Mouse (Mus musculus) heart, postnatal 36 days (tissue): Measurements from ENCODE around the gene Zfp458. TPM values are rescaled to one million over a fixed set of nuclear protein-coding genes. Genes with fewer than 3 reads are reported as not detected.
"Not testable (repeated sequence)": the region's sequence is repeated elsewhere in the genome, so short reads cannot be mapped to it uniquely, and the experiment has no call there.

Experiments used
- DNase-seq, 2 experiments: peaks; one replicate each; pipeline ENCODE4 v3.0.0; 2021 to 2022
- intact Hi-C: fragments of 180-260 bp; cut with DNase I; formaldehyde crosslinking; loops from one replicate; pipeline ENCODE4 v1.15.1; 2025
- total RNA-seq, 2 experiments: library from RNA; stranded (reverse); gene quantifications; 2 replicates each; pipeline ENCODE4 v1.2.3; 2021

Zfp458 gene
- total RNA-seq: 1 to 10 TPM; 2.0 to 2.5 TPM

GRCm38 (mm10) chr13:67278314-67278713, at the start of gene Zfp458:
Gene Zfp458, minus strand, starts transcription at chr13:67278466.
- intact Hi-C loops: no loop called here
- no peak for DNase-seq

- intact Hi-C loops: loop anchor here (2.0 to 10.0 kb wide), 5 partner anchors 28 to 418 kb away; partner anchors contain the start of genes Gm49345, Zfp65 and Zfp729a
- no peak for DNase-seq
Measured at GRCm38 (mm10) chr13:67306718-67307117, 28.5 kb upstream of the Zfp458 start.

GRCm38 (mm10) chr13:67305822-67306672, 27.8 kb upstream of the Zfp458 start, which contains the start of gene Zfp457:
Gene Zfp457, minus strand, starts transcription at chr13:67306485.
- DNase-seq: peak; percentile 88 to 89
- intact Hi-C loops: loop anchor here (2.0 to 10.0 kb wide), 5 partner anchors 29 to 419 kb away; partner anchors contain the start of genes Gm49345, Zfp65 and Zfp729a

GRCm38 (mm10) chr13:67269383-67270065, 8.7 kb downstream of the Zfp458 start:
- not testable (repeated sequence) for DNase-seq
- intact Hi-C loops: loop anchor here (5.0 to 10.0 kb wide), 4 partner anchors 142 to 458 kb away; partner anchors contain the start of genes Gm26965, Gm28557, Zfp65 and Zfp87

GRCm38 (mm10) chr13:67268568-67269369, 9.5 kb downstream of the Zfp458 start:
- peak; percentile 70 to 78 for DNase-seq
- intact Hi-C loops: loop anchor here (5.0 to 10.0 kb wide), 3 partner anchors 141 to 256 kb away; partner anchors contain the start of genes Gm26965, Gm28557 and Zfp87

GRCm38 (mm10) chr13:67214015-67214607, 64.2 kb downstream of the Zfp458 start:
- DNase-seq: no peak
- intact Hi-C loops: no loop called here

Other genes with a start within 250 kb of the Zfp458 start
- 1 to 10 TPM; 1.1 to 1.6 TPM for gene Zfp712, start 217.3 kb downstream of the Zfp458 start, total RNA-seq
- gene Zfp708, start 180.5 kb downstream of the Zfp458 start, total RNA-seq: 1 to 10 TPM in 1 of 2 experiments, under 1 TPM in 1; 0.60 to 1.6 TPM
- 1 to 10 TPM; 2.9 to 3.0 TPM for gene Gm28557, start 169.9 kb downstream of the Zfp458 start, total RNA-seq
- gene Rslcan18, start 162.2 kb downstream of the Zfp458 start, total RNA-seq: 1 to 10 TPM in 1 of 2 experiments, under 1 TPM in 1; 0.95 to 1.1 TPM
- gene Zfp759, start 156.8 kb downstream of the Zfp458 start, total RNA-seq: 1 to 10 TPM; 5.0 to 5.9 TPM
- gene Rsl1, start 105.3 kb downstream of the Zfp458 start, total RNA-seq: 1 to 10 TPM; 2.7 to 3.1 TPM
- 1 to 10 TPM in 1 of 2 experiments, under 1 TPM in 1; 0.84 to 1.3 TPM for gene Zfp455, start 84.0 kb downstream of the Zfp458 start, total RNA-seq
- 1 to 10 TPM; 2.0 to 5.2 TPM for gene Zfp457, start 28.0 kb upstream of the Zfp458 start, total RNA-seq
- 1 to 10 TPM; 1.9 to 2.2 TPM for gene Zfp595, start 54.1 kb upstream of the Zfp458 start, total RNA-seq
- gene Gm28044, start 82.1 kb upstream of the Zfp458 start, total RNA-seq: 1 to 10 TPM; 1.4 TPM
- 1 to 10 TPM; 1.1 to 1.5 TPM for gene Zfp953, start 82.1 kb upstream of the Zfp458 start, total RNA-seq
- 1 to 10 TPM; 1.7 to 2.1 TPM for gene Gm28041, start 97.3 kb upstream of the Zfp458 start, total RNA-seq
- under 1 TPM; 0.72 to 0.76 TPM for gene Zfp456, start 97.3 kb upstream of the Zfp458 start, total RNA-seq
- gene Zfp429, start 121.4 kb upstream of the Zfp458 start, total RNA-seq: 1 to 10 TPM; 1.3 to 3.1 TPM
- 1 to 10 TPM in 1 of 2 experiments, under 1 TPM in 1; 0.58 to 1.2 TPM for gene Zfp459, start 143.0 kb upstream of the Zfp458 start, total RNA-seq
- gene Zfp874a, start 173.2 kb upstream of the Zfp458 start, total RNA-seq: 10 to 100 TPM in 1 of 2 experiments, 1 to 10 TPM in 1; 10.0 to 10.2 TPM
- 10 to 100 TPM; 16.8 to 22.4 TPM for gene Zfp874b, start 205.8 kb upstream of the Zfp458 start, total RNA-seq
- 1 to 10 TPM; 3.5 to 4.7 TPM for gene Zfp58, start 222.1 kb upstream of the Zfp458 start, total RNA-seq
- not detected for gene Gm26965, start 247.7 kb upstream of the Zfp458 start, total RNA-seq
- gene Zfp87, start 247.7 kb upstream of the Zfp458 start, total RNA-seq: 1 to 10 TPM; 7.1 TPM